Mouse (Mus musculus): Measurements from ENCODE around the gene Nudt2.

The Nudt2 gene

GRCm38 (mm10) chr4:41494378-41494777 is 29.4 kb downstream of the Nudt2 start:
- no peak for DNase-seq (ENCODE audit: low spot score)

- DNase-seq (ENCODE audit: low spot score) = no peak
These were observed 30.1 kb downstream of the Nudt2 start for GRCm38 (mm10) chr4:41495076-41495475.

GRCm38 (mm10) chr4:41495850-41496249 is 30.9 kb downstream of the Nudt2 start:
- DNase-seq (ENCODE audit: low spot score) = no peak

GRCm38 (mm10) chr4:41497046-41497445 is 32.1 kb downstream of the Nudt2 start:
- no peak for DNase-seq (ENCODE audit: low spot score)

- no peak for DNase-seq (ENCODE audit: low spot score)
These were observed 32.6 kb downstream of the Nudt2 start for GRCm38 (mm10) chr4:41497579-41497978.

GRCm38 (mm10) chr4:41497995-41498845 is 33.3 kb downstream of the Nudt2 start:
- no peak for DNase-seq (ENCODE audit: low spot score)

GRCm38 (mm10) chr4:41498921-41499391 is 34.0 kb downstream of the Nudt2 start:
- no peak for DNase-seq (ENCODE audit: low spot score)

GRCm38 (mm10) chr4:41499619-41500018 is 34.7 kb downstream of the Nudt2 start:
- no peak for DNase-seq (ENCODE audit: low spot score)

GRCm38 (mm10) chr4:41500787-41501186 is 35.8 kb downstream of the Nudt2 start:
- no peak for DNase-seq (ENCODE audit: low spot score)

- peak; percentile 71 for DNase-seq (ENCODE audit: low spot score)
These were observed 37.4 kb downstream of the Nudt2 start for GRCm38 (mm10) chr4:41502171-41502940.

GRCm38 (mm10) chr4:41502986-41503412 is 38.0 kb downstream of the Nudt2 start, which contains the start of gene AI464131:
Gene AI464131 (minus strand): TSS chr4:41503076.
- DNase-seq (ENCODE audit: low spot score) = peak; percentile 97

- DNase-seq (ENCODE audit: low spot score) = no peak
These were observed 39.4 kb downstream of the Nudt2 start for GRCm38 (mm10) chr4:41504325-41504724.

GRCm38 (mm10) chr4:41505131-41505551 is 40.2 kb downstream of the Nudt2 start:
- no peak for DNase-seq (ENCODE audit: low spot score)

GRCm38 (mm10) chr4:41506156-41506555 is 41.2 kb downstream of the Nudt2 start:
- DNase-seq (ENCODE audit: low spot score) = no peak

- no peak for DNase-seq (ENCODE audit: low spot score)
These were observed 42.0 kb downstream of the Nudt2 start for GRCm38 (mm10) chr4:41506906-41507305.

- DNase-seq (ENCODE audit: low spot score) = no peak
These were observed 42.5 kb downstream of the Nudt2 start for GRCm38 (mm10) chr4:41507326-41507924.

GRCm38 (mm10) chr4:41507998-41508397 is 43.0 kb downstream of the Nudt2 start:
- no peak for DNase-seq (ENCODE audit: low spot score)

- no peak for DNase-seq (ENCODE audit: low spot score)
These were observed 48.4 kb downstream of the Nudt2 start for GRCm38 (mm10) chr4:41513309-41513708.

- DNase-seq (ENCODE audit: low spot score) = no peak
These were observed 48.8 kb downstream of the Nudt2 start for GRCm38 (mm10) chr4:41513714-41514113.

GRCm38 (mm10) chr4:41517233-41517632 is 52.3 kb downstream of the Nudt2 start, which contains the start of gene 1110017D15Rik:
Gene 1110017D15Rik (minus strand): TSS chr4:41517333.
- DNase-seq (ENCODE audit: low spot score) = no peak

GRCm38 (mm10) chr4:41518349-41518748 is 53.4 kb downstream of the Nudt2 start:
- no peak for DNase-seq (ENCODE audit: low spot score)

GRCm38 (mm10) chr4:41519195-41519594 is 54.2 kb downstream of the Nudt2 start:
- DNase-seq (ENCODE audit: low spot score) = no peak

All from adipocyte (in vitro differentiated cells).